Mouse (Mus musculus) spleen, adult 2 months (tissue): Measurements from ENCODE around the gene Cbarp. TPM values are rescaled to one million over a fixed set of nuclear protein-coding genes. Genes with fewer than 3 reads are reported as not detected.
A peak's percentile ranks its signal among the peaks of the same experiment; 100 is the strongest.

Experiments
- DNase-seq, 2 experiments: peaks; one replicate each; pipeline versions ENCODE4 v3.0.0 to v3.0.0-alpha.2; 2012 to 2021; ENCODE audit warnings: low spot score in 2 of 2, low read depth in 1 of 2
- H3K27ac ChIP-seq: fragments of 200-500 bp; 2 replicates; pipeline ENCODE4 v1.5.1; 2012; ENCODE audit warnings: low read length, inconsistent platforms; ENCODE audit not compliant: insufficient read depth
- H3K27me3 ChIP-seq: fragments of 200-500 bp; 2 replicates; pipeline ENCODE4 v1.6.1; 2012; ENCODE audit warnings: mild to moderate bottlenecking, moderate library complexity, low read length, inconsistent platforms; ENCODE audit not compliant: control insufficient read depth, insufficient read depth
- H3K36me3 ChIP-seq: fragments of 200-500 bp; 2 replicates; pipeline ENCODE4 v1.6.1; 2012; ENCODE audit warnings: mild to moderate bottlenecking, low read length, inconsistent platforms; ENCODE audit not compliant: control insufficient read depth, insufficient read depth
- H3K4me1 ChIP-seq: fragments of 200-500 bp; 2 replicates; pipeline ENCODE4 v1.6.1; 2011; ENCODE audit warnings: inconsistent platforms; ENCODE audit not compliant: control insufficient read depth, insufficient read depth, insufficient read length
- H3K4me3 ChIP-seq: fragments of 200-500 bp; 2 replicates; pipeline ENCODE4 v1.5.1; 2011; ENCODE audit warnings: mild to moderate bottlenecking, inconsistent platforms; ENCODE audit not compliant: insufficient read depth, insufficient read length; ENCODE audit errors: extremely low read depth
- CTCF ChIP-seq: fragments of 200-500 bp; IDR thresholded peaks from 2 replicates; pipeline ENCODE4 v1.5.1; 2011; ENCODE audit warnings: mild to moderate bottlenecking, inconsistent platforms; ENCODE audit not compliant: insufficient read depth, insufficient read length, insufficient replicate concordance; ENCODE audit errors: extremely low read depth
- POLR2A ChIP-seq: fragments of 200-500 bp; IDR thresholded peaks from 2 replicates; pipeline ENCODE4 v1.6.1; 2011; ENCODE audit warnings: low read depth, low read length, inconsistent platforms
- WGBS: fragments of 180-500 bp; shearing (Covaris S2); methylation state at CpG from one replicate; pipeline ENCODE4 v1.1.7; 2018; 5-methylcytosine and 5-hydroxymethylcytosine counted together
- polyA plus RNA-seq: library from polyadenylated mRNA; depleted of rRNA; stranded (reverse); fragments of >200 nt; gene quantifications from 2 replicates; pipeline ENCODE4 v1.2.3, GENCODE M21; 2012

Cbarp gene
- polyA plus RNA-seq, 1 experiment = 11.9 TPM

- Histone ChIP-seq H3K4me1 (peaks cover 12% of the 10 kb centered on the region), H3K36me3 (peaks cover 19% of the 10 kb centered on the region), H3K4me3 (no peak overlapping the region), H3K27ac (peak overlapping the region; percentile 0; the same call in 1 of the 2 replicates), H3K27me3 (no peaks in the 10 kb centered on the region)
- 95% methylated on average over 4 of the region's 4 CpGs for WGBS
- DNase-seq = no peak
- TF ChIP-seq CTCF (no peak), POLR2A (no peak)
Measured at GRCm38 (mm10) chr10:80146568-80147011, 6.0 kb upstream of the Cbarp start.

- H3K27me3 ChIP-seq = no peaks in the 10 kb centered on the region
- H3K4me1 ChIP-seq = peaks cover 16% of the 10 kb centered on the region
- peaks cover 14% of the 10 kb centered on the region for H3K36me3 ChIP-seq
- TF ChIP-seq POLR2A (no peak), CTCF (no peak)
- H3K27ac ChIP-seq = no peak overlapping the region
- no peak overlapping the region for H3K4me3 ChIP-seq
- 76% methylated on average over 6 of the region's 6 CpGs for WGBS
- DNase-seq = no peak
Measured at GRCm38 (mm10) chr10:80145896-80146295, 5.3 kb upstream of the Cbarp start.

- 82% methylated on average over 20 of the region's 20 CpGs for WGBS
- peaks cover 16% of the 10 kb centered on the region for H3K4me1 ChIP-seq
- peaks cover 12% of the 10 kb centered on the region for H3K36me3 ChIP-seq
- no peak overlapping the region for H3K4me3 ChIP-seq
- peak in 1 of 2 experiments; percentile 73 for DNase-seq
- no peak for TF ChIP-seq POLR2A
- TF ChIP-seq CTCF = peak; percentile 88
- no peaks in the 10 kb centered on the region for H3K27me3 ChIP-seq
- no peak overlapping the region for H3K27ac ChIP-seq
Measured at GRCm38 (mm10) chr10:80144864-80145838, 4.5 kb upstream of the Cbarp start.

- no peak for DNase-seq
- Histone ChIP-seq H3K4me1 (peaks cover 21% of the 10 kb centered on the region), H3K4me3 (no peak overlapping the region), H3K27ac (no peak overlapping the region), H3K27me3 (0 out of 2 replicates have a peak, but pooled peaks cover 3% of the 10 kb centered on the region), H3K36me3 (peaks cover 12% of the 10 kb centered on the region)
- WGBS = 90% methylated on average over 12 of the region's 12 CpGs
- TF ChIP-seq POLR2A (no peak), CTCF (no peak)
Measured at GRCm38 (mm10) chr10:80144159-80144558, 3.5 kb upstream of the Cbarp start.

GRCm38 (mm10) chr10:80143664-80144063 is 3.0 kb upstream of the Cbarp start:
- Histone ChIP-seq H3K4me3 (no peak overlapping the region), H3K36me3 (peaks cover 12% of the 10 kb centered on the region), H3K27ac (no peak overlapping the region), H3K27me3 (peaks cover 7% of the 10 kb centered on the region; the same call in 1 of the 2 replicates), H3K4me1 (peaks cover 24% of the 10 kb centered on the region)
- TF ChIP-seq CTCF (no peak), POLR2A (no peak)
- DNase-seq = no peak
- 92% methylated on average over 7 of the region's 7 CpGs for WGBS

- H3K36me3 ChIP-seq = peaks cover 12% of the 10 kb centered on the region
- peaks cover 7% of the 10 kb centered on the region; the same call in 1 of the 2 replicates for H3K27me3 ChIP-seq
- peak overlapping the region; percentile 92 for H3K27ac ChIP-seq
- peaks cover 20% of the 10 kb centered on the region for H3K4me1 ChIP-seq
- WGBS = under 1% methylated on average over 15 of the region's 15 CpGs
- DNase-seq = no peak
- peak overlapping the region; percentile 89 for H3K4me3 ChIP-seq
- no peak for TF ChIP-seq CTCF
- no peak for TF ChIP-seq POLR2A
Measured at GRCm38 (mm10) chr10:80142530-80142925, 1.9 kb upstream of the Cbarp start.
